13 mouse cellular contexts compared by ENCODE assay signal in genomic region chr5:136019907-136020306, GRCm38 (mm10). TPM values are rescaled to one million over a fixed set of nuclear protein-coding genes. Genes with fewer than 3 reads are reported as not detected.
DNase-seq lines count a peak whose midpoint lies in the region; ATAC-seq and TF ChIP-seq lines count a peak whose summit lies in the region.
"Had no signal": no experiment of that assay in that cellular context is flagged by ENCODE, and none has a peak within 500 bp of the region (broad histone marks: within the 10 kb centered on the region; RNA-seq: fewer than 3 reads in every experiment).

No protein-coding gene starts in this region.

- H3K36me3 ChIP-seq in lung, postnatal 0 days (ENCODE audit: insufficient read depth, low read length): no peaks in the 10 kb centered on the region
- H3K36me3 ChIP-seq in intestine, embryonic 15.5 days: no peaks in the 10 kb centered on the region
- H3K36me3 ChIP-seq in stomach, embryonic 14.5 days (ENCODE audit: control insufficient read depth, insufficient read depth, low read length): peaks cover 8% of the 10 kb centered on the region
- 0 out of 2 replicates have a peak, but pooled peaks cover 3% of the 10 kb centered on the region for H3K36me3 ChIP-seq in forebrain, embryonic 14.5 days (ENCODE audit: control insufficient read depth, insufficient read depth, low read length)

- TF ChIP-seq EP300 in lung, postnatal 0 days (IDR thresholded peaks at IDR 0.05): peak; percentile 63

- peak; percentile 37 for DNase-seq in gastrocnemius, adult 18-20 months (ENCODE audit: low spot score)
- no peak for DNase-seq in gastrocnemius, postnatal 4 days (ENCODE audit: low spot score in 2 of 2)
- peak; percentile 82 for DNase-seq in lung, postnatal 0 days (ENCODE audit: low spot score)
- DNase-seq in lung, postnatal 14 days: no peak
- DNase-seq in forebrain, embryonic 14.5 days (ENCODE audit: low spot score): no peak
- no peak for DNase-seq in cerebellum, adult 11-12 months
- DNase-seq: cerebellum, adult 2 months; kidney, adult 9 months had no signal

- no peak for TF ChIP-seq CTCF in lung, postnatal 0 days (IDR thresholded peaks at IDR 0.05)

- no peak overlapping the region for H3K27ac ChIP-seq in lung, postnatal 0 days (ENCODE audit: low read length)
- no peak overlapping the region for H3K27ac ChIP-seq in intestine, embryonic 15.5 days
- no peak overlapping the region for H3K27ac ChIP-seq in stomach, embryonic 14.5 days (ENCODE audit: low read length)
- no peak overlapping the region for H3K27ac ChIP-seq in forebrain, embryonic 14.5 days (ENCODE audit: low read depth, low read length)

- H3K9me3 ChIP-seq in lung, postnatal 0 days (ENCODE audit: low read length): no peaks in the 10 kb centered on the region
- no peaks in the 10 kb centered on the region for H3K9me3 ChIP-seq in intestine, embryonic 15.5 days
- H3K9me3 ChIP-seq in stomach, embryonic 14.5 days (ENCODE audit: control insufficient read depth, low read depth, low read length): no peaks in the 10 kb centered on the region
- H3K9me3 ChIP-seq in forebrain, embryonic 14.5 days (replicated peaks; ENCODE audit: control insufficient read depth, low read length): no peaks in the 10 kb centered on the region

- H3K27me3 ChIP-seq in lung, postnatal 0 days (replicated peaks; ENCODE audit: insufficient read depth, low read length): no peaks in the 10 kb centered on the region
- H3K27me3 ChIP-seq in intestine, embryonic 15.5 days (replicated peaks): no peaks in the 10 kb centered on the region
- no peaks in the 10 kb centered on the region for H3K27me3 ChIP-seq in stomach, embryonic 14.5 days (ENCODE audit: control insufficient read depth, insufficient read depth, low read length)
- no peaks in the 10 kb centered on the region for H3K27me3 ChIP-seq in forebrain, embryonic 14.5 days (replicated peaks; ENCODE audit: control insufficient read depth, insufficient read depth, low read length)

- ATAC-seq in lung, postnatal 0 days: peak; percentile 80
- peak; percentile 47 for ATAC-seq in intestine, embryonic 15.5 days
- ATAC-seq in stomach, embryonic 14.5 days (ENCODE audit: insufficient number of reproducible peaks, insufficient read depth, low FRiP score, low read depth): peak; percentile 44; the same call in 1 of the 2 replicates
- ATAC-seq in forebrain, embryonic 14.5 days: no peak

- WGBS in lung, postnatal 0 days: 36% methylated on average over 1 of the region's 1 CpGs
- WGBS in intestine, embryonic 15.5 days: 23% methylated on average over 1 of the region's 1 CpGs
- WGBS in stomach, embryonic 14.5 days: 29% methylated on average over 1 of the region's 1 CpGs
- WGBS in forebrain, embryonic 14.5 days: 35% methylated on average over 1 of the region's 1 CpGs

- H3K4me2 ChIP-seq in lung, postnatal 0 days (replicated peaks; ENCODE audit: low read depth, low read length): no peak overlapping the region
- no peak overlapping the region for H3K4me2 ChIP-seq in intestine, embryonic 15.5 days (replicated peaks)
- no peak overlapping the region for H3K4me2 ChIP-seq in stomach, embryonic 14.5 days (replicated peaks; ENCODE audit: low read depth, low read length)
- H3K4me2 ChIP-seq in forebrain, embryonic 14.5 days (ENCODE audit: low read length): no peak overlapping the region

- no peak overlapping the region for H3K9ac ChIP-seq in lung, postnatal 0 days (replicated peaks; ENCODE audit: low read depth)
- H3K9ac ChIP-seq in intestine, embryonic 15.5 days: no peak overlapping the region
- H3K9ac ChIP-seq in stomach, embryonic 14.5 days (replicated peaks; ENCODE audit: low read depth, low read length): no peak overlapping the region
- H3K9ac ChIP-seq in forebrain, embryonic 14.5 days (ENCODE audit: low read length): no peak overlapping the region

- H3K4me1 ChIP-seq in lung, postnatal 0 days (ENCODE audit: insufficient read depth, low read depth, low read length): peaks cover 2% of the 10 kb centered on the region
- 0 out of 2 replicates have a peak, but pooled peaks cover 4% of the 10 kb centered on the region for H3K4me1 ChIP-seq in intestine, embryonic 15.5 days (replicated peaks)
- H3K4me1 ChIP-seq in stomach, embryonic 14.5 days (ENCODE audit: control insufficient read depth, insufficient read depth, low read length): 0 out of 2 replicates have a peak, but pooled peaks cover 3% of the 10 kb centered on the region
- H3K4me1 ChIP-seq in forebrain, embryonic 14.5 days (ENCODE audit: control insufficient read depth, insufficient read depth, low read length): peaks cover 3% of the 10 kb centered on the region; the same call in 1 of the 2 replicates

- H3K4me3 ChIP-seq in lung, postnatal 0 days (ENCODE audit: low read depth, low read length): no peak overlapping the region
- H3K4me3 ChIP-seq in intestine, embryonic 15.5 days (replicated peaks): no peak overlapping the region
- H3K4me3 ChIP-seq in stomach, embryonic 14.5 days (ENCODE audit: low read depth, low read length): no peak overlapping the region
- no peak overlapping the region for H3K4me3 ChIP-seq in forebrain, embryonic 14.5 days (ENCODE audit: low read depth, low read length)
- H3K4me3 ChIP-seq: erythroblast, embryonic 14.5 days had no signal

RNA-seq across cellular contexts. Expression of gene Upk3b, which starts 18.4 kb away (rescaled TPM):
- total RNA-seq in gastrocnemius, adult 18-20 months (2021): under 1 TPM in 1 of 2 experiments, not detected in 1; 0.07 TPM
- total RNA-seq in gastrocnemius, postnatal 4 days (2021): under 1 TPM; 0.10 to 0.23 TPM
- polyA plus RNA-seq in lung, postnatal 0 days (2015; fragmentation: Nextera tagmentation; extraction: Ambion mirVana): 35.7 and 38.8 TPM in 2 replicates
- 42.9 and 45.6 TPM in 2 replicates for polyA plus RNA-seq in intestine, embryonic 15.5 days (2015; fragmentation: Nextera tagmentation; extraction: Ambion mirVana)
- 23.7 and 27.1 TPM in 2 replicates for polyA plus RNA-seq in stomach, embryonic 14.5 days (2014; fragmentation: Nextera tagmentation; extraction: Ambion mirVana)
- not detected in 2 replicates for polyA plus RNA-seq in forebrain, embryonic 14.5 days (2014; fragmentation: Nextera tagmentation; extraction: Ambion mirVana)
- polyA plus RNA-seq: cerebellum, adult 2 months; erythroblast, embryonic 14.5 days; neural tube, embryonic 14.5 days had no signal

RNA-seq across cellular contexts. Expression of gene Dtx2, which starts 25.3 kb away (rescaled TPM):
- total RNA-seq in gastrocnemius, adult 18-20 months (2021): 1 to 10 TPM; 7.4 to 7.6 TPM
- 10 to 100 TPM; 12.9 to 14.4 TPM for total RNA-seq in gastrocnemius, postnatal 4 days (2021)
- 18.9 and 21.6 TPM in 2 replicates for polyA plus RNA-seq in lung, postnatal 0 days (2015; fragmentation: Nextera tagmentation; extraction: Ambion mirVana)
- 20.8 and 21.4 TPM in 2 replicates for polyA plus RNA-seq in intestine, embryonic 15.5 days (2015; fragmentation: Nextera tagmentation; extraction: Ambion mirVana)
- polyA plus RNA-seq in stomach, embryonic 14.5 days (2014; fragmentation: Nextera tagmentation; extraction: Ambion mirVana): 20.7 and 24.4 TPM in 2 replicates
- polyA plus RNA-seq in forebrain, embryonic 14.5 days (2014; fragmentation: Nextera tagmentation; extraction: Ambion mirVana): 24.9 and 30.5 TPM in 2 replicates

RNA-seq across cellular contexts. Expression of gene Upk3bl, which starts 34.4 kb away (rescaled TPM):
- total RNA-seq in gastrocnemius, adult 18-20 months (2021): not detected
- total RNA-seq in gastrocnemius, postnatal 4 days (2021): under 1 TPM; 0.26 to 0.66 TPM
- 1.1 and 1.2 TPM in 2 replicates for polyA plus RNA-seq in lung, postnatal 0 days (2015; fragmentation: Nextera tagmentation; extraction: Ambion mirVana)
- polyA plus RNA-seq in intestine, embryonic 15.5 days (2015; fragmentation: Nextera tagmentation; extraction: Ambion mirVana): 1.4 and 1.9 TPM in 2 replicates
- polyA plus RNA-seq in stomach, embryonic 14.5 days (2014; fragmentation: Nextera tagmentation; extraction: Ambion mirVana): 62.4 and 63.0 TPM in 2 replicates
- not detected in 2 replicates for polyA plus RNA-seq in forebrain, embryonic 14.5 days (2014; fragmentation: Nextera tagmentation; extraction: Ambion mirVana)
- total RNA-seq: heart, adult 18-20 months had no signal
- polyA plus RNA-seq: erythroblast, embryonic 14.5 days; neural tube, embryonic 14.5 days had no signal

RNA-seq across cellular contexts. Expression of gene Zp3, which starts 40.0 kb away (rescaled TPM):
- total RNA-seq in gastrocnemius, adult 18-20 months (2021): not detected
- total RNA-seq in gastrocnemius, postnatal 4 days (2021): not detected
- 0.24 and 0.35 TPM in 2 replicates for polyA plus RNA-seq in lung, postnatal 0 days (2015; fragmentation: Nextera tagmentation; extraction: Ambion mirVana)
- polyA plus RNA-seq in intestine, embryonic 15.5 days (2015; fragmentation: Nextera tagmentation; extraction: Ambion mirVana): 0.80 and 1.5 TPM in 2 replicates
- polyA plus RNA-seq in stomach, embryonic 14.5 days (2014; fragmentation: Nextera tagmentation; extraction: Ambion mirVana): not detected in 2 replicates
- polyA plus RNA-seq in forebrain, embryonic 14.5 days (2014; fragmentation: Nextera tagmentation; extraction: Ambion mirVana): 0.13 and 0.16 TPM in 2 replicates
- total RNA-seq: heart, adult 18-20 months had no signal
- polyA plus RNA-seq: erythroblast, embryonic 14.5 days had no signal

RNA-seq across cellular contexts. Expression of gene Ssc4d, which starts 45.6 kb away (rescaled TPM):
- under 1 TPM; 0.57 to 0.95 TPM for total RNA-seq in gastrocnemius, adult 18-20 months (2021)
- total RNA-seq in gastrocnemius, postnatal 4 days (2021): 1 to 10 TPM; 1.3 to 1.6 TPM
- 1.8 and 2.5 TPM in 2 replicates for polyA plus RNA-seq in lung, postnatal 0 days (2015; fragmentation: Nextera tagmentation; extraction: Ambion mirVana)
- 2.5 and 2.9 TPM in 2 replicates for polyA plus RNA-seq in intestine, embryonic 15.5 days (2015; fragmentation: Nextera tagmentation; extraction: Ambion mirVana)
- 1.9 and 2.2 TPM in 2 replicates for polyA plus RNA-seq in stomach, embryonic 14.5 days (2014; fragmentation: Nextera tagmentation; extraction: Ambion mirVana)
- 0.99 and 1.4 TPM in 2 replicates for polyA plus RNA-seq in forebrain, embryonic 14.5 days (2014; fragmentation: Nextera tagmentation; extraction: Ambion mirVana)

Comparison
In these comparisons a context has a peak if more than half of its experiments do, and no peak if none do; other contexts are left out.
1. DNase-seq: peak in gastrocnemius, adult 18-20 months (single experiment) and lung, postnatal 0 days (single experiment); none in gastrocnemius, postnatal 4 days (0 of 2), lung, postnatal 14 days (single experiment), forebrain, embryonic 14.5 days (single experiment) and cerebellum, adult 11-12 months (single experiment).
2. RNA of gene Upk3b, which starts 18.4 kb away (polyA plus RNA-seq): 42.9 to 45.6 TPM in intestine, embryonic 15.5 days, 35.7 to 38.8 TPM in lung, postnatal 0 days and 23.7 to 27.1 TPM in stomach, embryonic 14.5 days; not detected in forebrain, embryonic 14.5 days; every median in the first group is over 10 times any median in the second.
3. RNA of gene Upk3bl, which starts 34.4 kb away (polyA plus RNA-seq): 62.4 to 63.0 TPM in stomach, embryonic 14.5 days; 1.4 to 1.9 TPM in intestine, embryonic 15.5 days, 1.1 to 1.2 TPM in lung, postnatal 0 days and not detected in forebrain, embryonic 14.5 days; every median in the first group is over 10 times any median in the second.